Mouse (Mus musculus): ENCODE results near the gene Creb5.

DNA sequence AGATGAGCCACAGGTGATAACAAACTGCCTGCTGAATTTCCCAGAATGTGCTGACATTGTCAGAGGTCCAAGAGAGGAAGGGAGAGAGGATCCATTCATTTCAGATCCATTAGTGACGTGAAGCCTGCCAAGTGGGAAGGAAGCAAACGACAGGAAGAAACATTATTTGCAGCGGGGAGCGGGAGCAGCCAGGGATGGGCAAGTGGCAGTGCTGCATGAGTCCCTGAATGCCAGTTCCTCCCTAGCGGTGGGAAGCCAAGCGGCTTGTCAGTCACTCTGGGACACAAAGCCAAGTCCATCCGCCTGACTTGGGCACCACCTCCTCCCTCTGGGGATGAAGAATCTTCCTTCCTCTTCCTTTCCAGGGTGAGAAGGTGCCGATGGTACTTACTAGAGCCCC is 183.5 kb downstream of the Creb5 start:
- no peak for TF ChIP-seq CTCF (IDR thresholded peaks at IDR 0.05; ENCODE audit: low read depth)
- no peak for TF ChIP-seq EP300 (IDR thresholded peaks at IDR 0.05; ENCODE audit: low read depth)
